Mouse (Mus musculus) cortical plate, adult 2 months (tissue): ENCODE measurements around the gene Susd6.

Source experiments
- CTCF ChIP-seq: fragments of 200-500 bp; IDR thresholded peaks from 2 replicates; pipeline ENCODE4 v1.5.1; 2011; ENCODE audit warnings: mild to moderate bottlenecking, control low read depth, low read length; ENCODE audit not compliant: insufficient read depth; ENCODE audit errors: extremely low read depth
- POLR2A ChIP-seq: fragments of 200-500 bp; IDR thresholded peaks from 2 replicates; pipeline ENCODE4 v1.6.1; 2011; ENCODE audit warnings: mild to moderate bottlenecking, low read length, control low read depth; ENCODE audit not compliant: insufficient read depth; ENCODE audit errors: extremely low read depth

DNA sequence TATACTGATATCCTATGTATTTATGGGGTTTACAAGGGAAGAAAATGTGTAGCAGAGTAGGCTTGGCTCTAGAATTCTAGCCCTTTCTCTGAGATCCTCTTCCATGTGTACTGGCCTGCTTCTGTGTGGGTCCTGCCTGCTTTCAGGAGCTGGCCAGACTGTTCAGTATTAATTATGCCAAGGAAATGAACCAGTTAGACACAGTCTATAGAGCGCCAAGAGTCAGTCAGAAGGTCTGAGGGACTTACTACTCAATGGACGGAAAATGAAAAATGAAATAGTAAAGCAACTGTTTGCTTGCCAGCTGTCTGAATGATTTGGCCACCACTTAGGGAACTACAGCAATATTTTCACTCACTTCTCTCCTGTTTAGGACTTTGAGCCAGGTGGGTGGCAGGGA is 75.7 kb downstream of the Susd6 start:
- TF ChIP-seq POLR2A (no peak), CTCF (no peak)
